Mouse (Mus musculus): ENCODE results near the gene Nmrk1. TPM values are rescaled to one million over a fixed set of nuclear protein-coding genes. Genes with fewer than 3 reads are reported as not detected.

The Nmrk1 gene
- total RNA-seq, 2 experiments from 2014 or later, result 4.8 TPM

GRCm38 (mm10) chr19:18647775-18648557, 16.2 kb downstream of the Nmrk1 start:
- intact Hi-C loops (cut with DNase I), result no loop called here

GRCm38 (mm10) chr19:18648558-18648945, 16.8 kb downstream of the Nmrk1 start:
- no peak for DNase-seq (ENCODE audit: low spot score in 2 of 2)
- intact Hi-C loops (cut with DNase I), result no loop called here

More at GRCm38 (mm10) chr19:18647775-18648557, 16.2 kb downstream of the Nmrk1 start:
- DNase-seq (ENCODE audit: low spot score in 2 of 2), result no peak

DNA sequence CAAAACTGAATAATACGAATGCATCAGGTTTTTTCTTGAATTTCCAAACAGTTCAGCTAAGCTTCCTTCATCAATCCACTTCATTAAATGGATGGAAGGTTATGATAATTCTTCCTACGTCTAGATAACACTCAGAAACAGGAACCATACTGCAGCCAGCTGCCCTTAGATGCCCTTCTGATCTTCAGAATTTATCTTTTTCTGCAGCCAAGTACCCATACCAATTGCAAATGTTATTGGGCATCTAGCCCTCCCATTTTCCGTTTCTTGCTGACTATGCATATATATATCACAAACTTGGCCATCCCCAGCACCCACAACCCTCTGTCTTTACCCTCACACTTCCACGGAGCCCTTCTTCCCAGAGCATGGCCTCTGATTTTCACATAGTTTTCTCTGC, 18.2 kb downstream of the Nmrk1 start:
- intact Hi-C loops (cut with DNase I), result no loop called here
- DNase-seq (ENCODE audit: low spot score in 2 of 2), result no peak

DNA sequence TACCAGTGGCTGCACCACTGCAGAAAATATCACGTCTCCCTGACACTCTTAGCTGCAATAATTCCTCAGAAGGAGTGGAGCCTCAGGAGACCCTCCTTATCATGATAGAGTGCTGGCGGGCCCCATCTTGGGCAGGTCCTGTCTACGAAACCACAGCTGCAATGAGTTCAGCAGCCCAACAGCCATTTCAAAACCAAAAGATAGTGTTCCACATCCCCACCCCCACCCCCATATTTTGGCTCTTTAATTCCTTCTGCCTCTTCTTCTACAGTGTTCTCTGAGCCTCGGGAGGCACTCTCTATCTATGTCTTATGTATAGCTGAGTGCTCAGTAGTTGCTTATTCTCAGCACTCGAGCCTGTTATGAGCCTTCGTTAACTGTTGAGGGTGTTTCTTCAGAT, 18.7 kb downstream of the Nmrk1 start:
- DNase-seq (ENCODE audit: low spot score in 2 of 2), result no peak
- intact Hi-C loops (cut with DNase I), result no loop called here

- DNase-seq (ENCODE audit: low spot score in 2 of 2), result no peak
- intact Hi-C loops (cut with DNase I), result no loop called here
Measured at GRCm38 (mm10) chr19:18652592-18652991, 20.8 kb downstream of the Nmrk1 start.

- DNase-seq (ENCODE audit: low spot score in 2 of 2), result no peak
- intact Hi-C loops (cut with DNase I), result no loop called here
Measured at GRCm38 (mm10) chr19:18653058-18653457, 21.3 kb downstream of the Nmrk1 start.

DNA sequence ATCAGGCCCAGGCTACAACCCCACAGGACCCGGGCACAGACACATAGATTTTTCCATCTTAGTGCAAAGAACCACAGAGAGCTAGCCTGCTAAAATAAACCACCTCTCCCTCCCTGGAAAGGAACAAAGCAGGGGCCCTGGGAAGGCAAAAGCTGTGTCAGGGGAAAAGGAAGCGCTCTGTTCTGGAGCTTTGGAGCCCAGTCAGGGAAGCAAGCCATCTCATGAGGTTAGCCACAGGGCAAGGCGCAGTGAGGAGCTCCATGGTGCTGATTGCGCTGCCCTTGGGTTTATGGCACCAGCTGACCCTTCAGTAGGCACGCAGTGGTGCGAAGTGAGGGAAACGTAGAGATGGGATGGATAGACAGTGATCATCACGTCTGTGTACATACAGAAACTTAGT, 22.6 kb downstream of the Nmrk1 start:
- DNase-seq (ENCODE audit: low spot score in 2 of 2), result no peak
- intact Hi-C loops (cut with DNase I), result no loop called here

DNA sequence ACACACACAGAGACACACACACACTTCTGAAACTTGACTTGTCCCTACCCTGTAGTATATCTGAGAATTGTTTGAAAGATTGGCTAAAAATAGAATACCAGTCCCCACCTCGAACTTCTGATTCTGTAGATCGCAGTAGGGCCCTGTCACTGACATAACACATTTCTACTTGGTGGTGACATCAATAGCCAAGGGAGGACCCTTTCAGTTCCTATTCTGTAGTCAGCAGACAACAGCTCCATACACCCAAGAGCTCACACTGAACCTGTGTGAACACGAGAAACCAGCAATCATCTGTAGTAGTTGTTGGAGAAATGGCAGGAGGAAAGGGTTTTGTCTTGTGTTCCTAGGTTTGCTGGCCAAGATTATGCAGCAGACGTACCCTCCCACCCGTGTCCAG, 23.2 kb downstream of the Nmrk1 start:
- DNase-seq (ENCODE audit: low spot score in 2 of 2), result no peak
- intact Hi-C loops (cut with DNase I), result no loop called here

DNA sequence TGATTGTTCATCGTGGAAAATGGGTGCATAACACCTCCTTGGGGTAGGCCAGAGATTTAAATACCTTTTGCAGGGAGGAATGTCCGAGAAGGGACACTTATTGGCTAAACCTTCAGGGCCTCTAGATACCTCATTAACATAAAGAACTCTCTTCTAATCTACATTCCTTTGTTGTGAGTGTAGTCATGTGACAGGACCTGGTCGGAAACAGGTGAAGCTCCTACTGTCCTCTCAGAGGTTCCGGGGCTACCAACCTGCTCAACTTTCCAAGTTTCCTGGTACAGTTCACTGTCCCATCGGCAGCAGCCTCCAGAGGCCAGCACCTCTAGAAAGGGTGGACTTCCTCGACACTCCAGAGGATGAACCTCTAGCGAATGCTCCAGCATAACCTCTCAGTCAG, 24.2 kb downstream of the Nmrk1 start:
- intact Hi-C loops (cut with DNase I), result no loop called here
- no peak for DNase-seq (ENCODE audit: low spot score in 2 of 2)

DNA sequence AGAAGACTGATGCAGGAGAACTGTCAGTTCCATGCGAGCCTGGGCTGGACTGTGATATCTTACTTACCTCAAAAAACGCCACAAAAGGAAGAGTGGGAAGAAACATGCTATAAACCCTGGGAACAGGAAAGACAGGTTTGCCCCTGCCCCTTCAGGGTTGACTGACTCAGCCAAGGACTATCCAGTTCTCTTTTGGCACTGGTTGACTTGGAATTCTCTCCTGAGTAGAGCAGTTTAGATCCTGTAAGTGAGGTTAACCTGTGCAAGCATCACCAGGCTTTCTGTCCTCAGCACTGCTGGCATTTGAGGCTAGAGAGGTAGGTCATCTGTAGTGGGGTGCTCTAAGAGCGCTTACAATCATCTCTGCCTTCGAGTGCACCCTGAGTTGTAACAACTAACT, 26.7 kb downstream of the Nmrk1 start:
- intact Hi-C loops (cut with DNase I), result no loop called here

DNA sequence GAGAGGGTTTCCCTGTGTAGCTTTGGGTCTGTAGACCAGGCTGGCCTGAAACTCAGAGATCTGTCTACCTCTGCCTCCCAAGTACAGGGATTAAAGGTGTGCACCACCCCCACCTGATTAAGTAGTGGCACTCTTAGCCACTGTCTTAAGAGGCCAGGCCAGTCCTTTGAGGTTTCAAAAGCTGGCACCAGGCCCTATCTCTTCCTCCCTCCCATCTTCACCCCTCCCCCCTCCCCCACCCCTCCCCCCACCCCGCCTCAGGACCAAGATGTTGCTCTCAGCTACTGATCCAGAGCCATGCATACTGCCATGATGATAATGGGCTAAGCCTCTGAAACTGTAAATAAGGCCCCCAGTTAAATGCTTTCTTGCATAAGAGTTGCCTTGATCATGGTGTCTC, 27.6 kb downstream of the Nmrk1 start:
- no peak for DNase-seq (ENCODE audit: low spot score in 2 of 2)
- intact Hi-C loops (cut with DNase I), result no loop called here

More for the DNA sequence above, 26.7 kb downstream of the Nmrk1 start:
- no peak for DNase-seq (ENCODE audit: low spot score in 2 of 2)

DNA sequence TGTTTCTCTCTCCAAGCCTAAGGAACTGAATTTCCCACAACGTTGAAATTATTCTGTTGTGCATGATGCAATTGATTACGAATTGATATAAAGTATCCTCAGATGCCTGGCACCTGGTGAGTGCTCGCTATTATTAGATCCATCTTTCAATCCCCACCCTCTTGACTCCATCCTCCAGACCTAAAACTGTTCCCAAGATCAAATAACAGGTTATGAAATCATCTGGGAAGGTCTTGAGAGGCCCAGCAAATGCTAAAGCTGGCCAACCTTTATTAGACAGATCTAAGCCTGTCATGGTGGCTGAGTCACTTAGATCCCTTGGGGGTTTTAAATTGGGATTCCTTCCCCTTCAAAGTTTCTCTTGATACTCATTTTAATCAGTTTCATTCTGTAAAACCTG, 28.7 kb downstream of the Nmrk1 start:
- DNase-seq (ENCODE audit: low spot score in 2 of 2), result no peak
- intact Hi-C loops (cut with DNase I), result no loop called here

- DNase-seq (ENCODE audit: low spot score in 2 of 2), result no peak
- intact Hi-C loops (cut with DNase I), result no loop called here
Measured at GRCm38 (mm10) chr19:18661683-18662082, 29.9 kb downstream of the Nmrk1 start.

- no peak for DNase-seq (ENCODE audit: low spot score in 2 of 2)
- intact Hi-C loops (cut with DNase I), result no loop called here
Measured at GRCm38 (mm10) chr19:18663904-18664303, 32.2 kb downstream of the Nmrk1 start.

- no peak for DNase-seq (ENCODE audit: low spot score in 2 of 2)
- intact Hi-C loops (cut with DNase I), result no loop called here
Measured at GRCm38 (mm10) chr19:18666966-18667365, 35.2 kb downstream of the Nmrk1 start.

- intact Hi-C loops (cut with DNase I), result no loop called here
- no peak for DNase-seq (ENCODE audit: low spot score in 2 of 2)
Measured at GRCm38 (mm10) chr19:18669551-18669950, 37.8 kb downstream of the Nmrk1 start.

GRCm38 (mm10) chr19:18670608-18671007, 38.9 kb downstream of the Nmrk1 start, which contains the start of gene Carnmt1:
Gene Carnmt1 (plus strand): TSS chr19:18670764.
- intact Hi-C loops (cut with DNase I), result loop anchor here (2.0 to 5.0 kb wide), 2 partner anchors 40 to 42 kb away; partner anchors contain the start of genes D030056L22Rik, Nmrk1 and Ostf1

DNA sequence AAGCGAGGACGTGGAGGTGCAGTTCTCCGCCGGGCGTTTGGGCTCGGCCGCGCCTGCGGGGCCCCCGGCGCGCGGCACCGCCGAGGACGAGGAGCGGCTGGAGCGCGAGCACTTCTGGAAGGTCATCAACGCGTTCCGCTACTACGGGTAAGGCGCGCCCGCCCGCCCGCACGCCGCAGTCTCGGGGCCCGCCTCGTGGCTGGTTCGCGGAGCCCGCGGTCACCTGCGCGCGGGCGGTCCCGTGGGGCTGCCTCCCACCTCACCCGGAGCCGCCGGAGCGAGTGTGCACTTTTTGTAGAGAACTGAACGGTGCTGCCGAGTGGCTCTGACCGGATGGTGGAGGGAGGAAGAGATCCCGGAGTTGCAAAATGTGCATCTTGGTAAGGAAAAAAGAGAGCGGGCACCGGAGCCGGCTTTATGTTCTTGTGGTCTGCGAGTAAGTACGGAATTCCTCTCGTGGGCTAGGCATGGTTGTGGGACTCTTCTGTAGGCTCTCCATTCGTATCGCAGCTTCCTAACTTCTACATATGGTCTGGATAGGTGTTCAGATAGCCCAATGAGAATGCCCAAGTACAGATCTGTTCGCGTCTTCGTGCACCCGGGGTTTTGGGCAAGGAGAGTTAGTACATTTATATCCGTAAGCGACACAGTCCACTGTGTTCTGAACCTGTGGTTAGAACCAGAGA, 39.4 kb downstream of the Nmrk1 start:
- intact Hi-C loops (cut with DNase I), result loop anchor here (2.0 to 5.0 kb wide), 2 partner anchors 40 to 41 kb away; partner anchors contain the start of genes D030056L22Rik, Nmrk1 and Ostf1
- DNase-seq (ENCODE audit: low spot score in 2 of 2), result peak; percentile 59 to 67

More at GRCm38 (mm10) chr19:18670608-18671007, 38.9 kb downstream of the Nmrk1 start, which contains the start of gene Carnmt1:
- peak; percentile 95 to 97 for DNase-seq (ENCODE audit: low spot score in 2 of 2)

DNA sequence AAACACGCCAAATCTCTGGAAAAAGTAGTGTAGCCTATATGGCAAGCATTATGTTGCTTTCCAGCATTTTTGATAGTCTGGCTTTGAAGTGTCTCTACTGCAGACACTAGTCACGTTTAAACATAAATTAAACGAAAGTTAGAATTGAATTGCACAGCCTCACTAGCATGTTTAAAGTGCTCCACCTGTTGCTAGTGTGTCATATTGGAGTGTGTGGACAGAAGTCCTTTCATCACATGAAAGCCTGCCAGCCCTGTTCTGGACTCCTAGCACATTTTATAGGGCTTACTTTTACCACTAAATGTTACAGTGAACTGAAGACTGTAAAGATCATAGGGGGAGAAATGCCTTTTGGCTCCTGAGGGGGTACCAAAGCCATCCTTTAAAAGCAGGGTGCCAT, 40.7 kb downstream of the Nmrk1 start:
- no peak for DNase-seq (ENCODE audit: low spot score in 2 of 2)
- intact Hi-C loops (cut with DNase I), result loop anchor here (5.0 kb wide), 1 partner anchor 40 kb away; the partner anchor contains the start of gene D030056L22Rik

DNA sequence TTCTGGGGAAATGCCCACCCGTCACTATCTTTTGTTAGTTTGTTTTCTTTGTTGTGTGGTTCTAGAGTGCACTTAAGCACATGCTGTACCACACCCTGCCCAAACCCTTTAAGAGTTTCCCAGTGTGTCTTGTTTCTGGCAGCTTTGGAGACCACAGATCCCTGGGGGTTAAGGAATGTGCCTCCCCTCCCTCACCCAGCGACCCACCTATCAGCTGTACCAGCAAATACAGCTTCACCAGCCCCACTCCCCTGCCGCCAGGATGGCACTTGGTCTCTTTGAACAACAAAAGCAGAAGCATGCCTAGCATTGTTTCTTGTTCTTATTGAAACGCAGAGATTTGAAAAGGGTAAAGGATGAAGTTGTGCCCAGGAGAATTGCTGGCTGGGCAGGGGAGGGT, 41.4 kb downstream of the Nmrk1 start:
- no peak for DNase-seq (ENCODE audit: low spot score in 2 of 2)
- intact Hi-C loops (cut with DNase I), result loop anchor here (5.0 kb wide), 1 partner anchor 39 kb away; the partner anchor contains the start of gene D030056L22Rik

DNA sequence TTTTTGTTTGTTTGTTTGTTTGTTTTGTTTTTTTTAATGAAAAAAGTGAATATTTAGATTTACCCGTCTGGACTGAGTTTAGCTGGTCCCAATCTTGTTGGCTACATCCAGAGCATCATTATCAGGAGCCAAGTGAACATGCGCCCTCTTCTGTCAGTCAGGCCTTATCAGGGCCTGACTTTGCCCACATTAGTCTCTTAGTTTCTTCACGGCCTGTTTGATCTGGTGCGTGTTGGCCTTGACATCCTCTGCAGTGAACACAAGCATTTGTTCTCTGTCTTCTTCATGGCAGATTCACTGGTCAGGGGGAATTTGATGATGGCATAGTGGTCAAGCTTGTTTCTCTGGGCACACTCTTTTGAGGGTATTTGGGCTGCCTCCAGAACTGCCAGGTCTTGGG, 50.4 kb downstream of the Nmrk1 start:
- no peak for DNase-seq (ENCODE audit: low spot score in 2 of 2)
- intact Hi-C loops (cut with DNase I), result no loop called here

Measured in left cerebral cortex, postnatal 36 days (tissue).